Mouse (Mus musculus): ENCODE data around the gene Shisal1. TPM values are rescaled to one million over a fixed set of nuclear protein-coding genes. Genes with fewer than 3 reads are reported as not detected.

Gene Shisal1
- polyA plus RNA-seq (2015; fragmentation: Nextera tagmentation; extraction: Ambion mirVana) = 8.1 and 13.5 TPM in 2 replicates

DNA sequence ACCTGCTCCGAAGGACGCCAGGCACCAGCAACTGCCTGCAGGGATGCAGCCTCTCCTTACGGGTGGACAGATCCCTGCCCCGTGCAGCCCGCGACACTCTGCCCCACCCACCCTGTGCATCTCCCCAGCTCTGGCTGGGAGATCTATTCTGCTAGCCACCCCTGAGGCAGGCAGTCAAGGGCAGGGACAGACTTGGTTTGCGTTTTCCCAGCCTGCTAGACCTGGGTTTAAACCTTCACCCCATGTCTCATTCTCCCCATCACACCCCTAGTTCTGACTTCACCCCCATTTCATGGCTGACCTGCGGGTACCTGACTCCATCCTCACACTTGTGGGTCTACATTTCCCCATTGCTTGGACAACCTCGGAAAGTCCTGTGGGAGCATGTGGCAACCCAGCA, at the start of gene Shisal1:
Gene Shisal1 (minus strand): TSS at position 101 of the 400 bp plus-strand sequence.
- H3K9ac ChIP-seq (replicated peaks; ENCODE audit: low read depth, low read length) = peak within 1 kb of the TSS; percentile 72
- WGBS = 15% methylated on average over 9 of the region's 9 CpGs
- ATAC-seq = no peak

DNA sequence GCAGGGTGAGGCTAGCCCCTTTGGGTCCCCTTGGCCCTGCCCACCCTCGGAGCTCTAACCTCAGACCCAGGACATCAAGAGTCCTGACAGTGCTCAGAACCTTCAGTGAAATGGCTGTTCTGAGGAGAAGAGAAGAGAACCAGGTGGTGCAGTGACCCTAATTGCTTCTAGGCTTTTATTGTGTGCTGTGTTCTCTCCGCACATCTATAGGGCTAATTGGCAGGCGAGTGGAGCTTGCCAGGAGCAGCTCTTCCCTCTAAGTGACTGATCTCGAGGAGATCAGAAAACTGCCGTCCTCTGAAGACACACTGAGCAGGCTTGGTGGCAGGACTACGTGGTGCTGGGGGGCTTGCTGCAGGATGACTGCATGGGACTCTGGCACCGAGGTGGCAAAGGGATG, 43.6 kb upstream of the Shisal1 start:
- H3K9ac ChIP-seq (replicated peaks; ENCODE audit: low read depth, low read length) = no peak overlapping the region
- 0 out of 2 replicates have a peak, but pooled peaks cover 7% of the 10 kb centered on the region for H3K4me1 ChIP-seq (replicated peaks; ENCODE audit: control insufficient read depth, insufficient read depth, low read length)
- H3K4me2 ChIP-seq (ENCODE audit: low read length) = no peak overlapping the region
- no peaks in the 10 kb centered on the region for H3K36me3 ChIP-seq (ENCODE audit: control insufficient read depth, insufficient read depth)
- WGBS = 18% methylated on average over 7 of the region's 7 CpGs
- ATAC-seq = no peak
- no peak overlapping the region for H3K4me3 ChIP-seq (replicated peaks; ENCODE audit: low read length)
- H3K27ac ChIP-seq (ENCODE audit: low read length) = no peak overlapping the region
- no peaks in the 10 kb centered on the region for H3K27me3 ChIP-seq (replicated peaks; ENCODE audit: control insufficient read depth, insufficient read depth, low read length)
- H3K9me3 ChIP-seq (ENCODE audit: control insufficient read depth, low read length) = no peaks in the 10 kb centered on the region

More for the DNA sequence above, at the start of gene Shisal1:
- Histone ChIP-seq H3K27me3 (replicated peaks; ENCODE audit: control insufficient read depth, insufficient read depth, low read length) (no peaks in the 10 kb centered on the region), H3K4me1 (replicated peaks; ENCODE audit: control insufficient read depth, insufficient read depth, low read length) (peaks cover 31% of the 10 kb centered on the region), H3K4me2 (ENCODE audit: low read length) (peak within 1 kb of the TSS; percentile 89), H3K36me3 (ENCODE audit: control insufficient read depth, insufficient read depth) (no peaks in the 10 kb centered on the region), H3K9me3 (ENCODE audit: control insufficient read depth, low read length) (no peaks in the 10 kb centered on the region), H3K27ac (ENCODE audit: low read length) (peak within 1 kb of the TSS; percentile 24; the same call in 1 of the 2 replicates), H3K4me3 (replicated peaks; ENCODE audit: low read length) (peak within 1 kb of the TSS; percentile 64)

DNA sequence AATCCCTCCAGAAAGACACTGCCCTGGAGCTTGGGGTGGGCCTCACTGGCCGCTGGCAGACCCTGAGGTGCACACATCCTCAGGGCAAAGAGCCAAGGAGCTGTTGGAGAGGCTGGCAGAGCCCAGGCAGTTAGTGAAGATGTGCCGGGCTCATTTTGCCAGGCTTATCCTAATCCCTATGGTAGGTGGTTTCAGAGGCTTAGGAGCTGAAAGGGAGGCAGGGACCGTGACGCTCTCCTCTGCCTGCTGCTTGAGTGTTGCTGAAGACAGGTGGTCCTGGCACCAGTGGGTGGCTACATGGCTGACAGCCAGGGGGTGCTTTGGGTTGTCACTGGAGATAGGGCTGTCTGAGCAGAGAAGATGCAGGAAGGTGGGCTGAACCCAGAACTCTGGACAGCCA, 37.4 kb upstream of the Shisal1 start:
- no peaks in the 10 kb centered on the region for H3K36me3 ChIP-seq (ENCODE audit: control insufficient read depth, insufficient read depth)
- H3K27me3 ChIP-seq (replicated peaks; ENCODE audit: control insufficient read depth, insufficient read depth, low read length) = no peaks in the 10 kb centered on the region
- no peak overlapping the region for H3K27ac ChIP-seq (ENCODE audit: low read length)
- 25% methylated on average over 4 of the region's 4 CpGs for WGBS
- H3K4me1 ChIP-seq (replicated peaks; ENCODE audit: control insufficient read depth, insufficient read depth, low read length) = peaks cover 20% of the 10 kb centered on the region
- no peak overlapping the region for H3K4me3 ChIP-seq (replicated peaks; ENCODE audit: low read length)
- H3K4me2 ChIP-seq (ENCODE audit: low read length) = no peak overlapping the region
- no peak overlapping the region for H3K9ac ChIP-seq (replicated peaks; ENCODE audit: low read depth, low read length)
- H3K9me3 ChIP-seq (ENCODE audit: control insufficient read depth, low read length) = no peaks in the 10 kb centered on the region
- ATAC-seq = 0 out of 2 replicates have a peak, but pooled peaks have one; percentile 26

DNA sequence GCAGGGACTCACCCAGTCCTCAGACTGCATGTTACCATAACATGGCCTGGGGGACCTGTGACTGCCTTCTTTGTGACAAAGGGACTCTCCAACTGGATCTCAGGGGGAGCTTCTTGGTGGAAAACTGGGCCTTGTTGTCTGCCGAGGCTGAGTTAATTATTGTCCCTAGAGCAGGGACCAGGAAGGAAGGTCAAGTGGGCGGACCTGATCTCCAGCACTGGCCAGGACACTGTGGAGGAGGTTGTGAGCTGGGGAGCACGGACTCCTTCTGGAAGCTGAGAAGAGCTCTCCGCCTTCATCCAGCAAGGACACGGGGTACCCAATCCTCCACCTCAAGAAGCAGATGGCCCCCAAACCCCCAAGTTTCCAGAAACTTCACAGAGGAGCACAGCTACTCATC, 36.7 kb upstream of the Shisal1 start:
- Histone ChIP-seq H3K9me3 (ENCODE audit: control insufficient read depth, low read length) (no peaks in the 10 kb centered on the region), H3K36me3 (ENCODE audit: control insufficient read depth, insufficient read depth) (no peaks in the 10 kb centered on the region), H3K4me2 (ENCODE audit: low read length) (no peak overlapping the region), H3K4me3 (replicated peaks; ENCODE audit: low read length) (no peak overlapping the region), H3K27me3 (replicated peaks; ENCODE audit: control insufficient read depth, insufficient read depth, low read length) (no peaks in the 10 kb centered on the region), H3K4me1 (replicated peaks; ENCODE audit: control insufficient read depth, insufficient read depth, low read length) (peaks cover 20% of the 10 kb centered on the region), H3K9ac (replicated peaks; ENCODE audit: low read depth, low read length) (no peak overlapping the region), H3K27ac (ENCODE audit: low read length) (no peak overlapping the region)
- ATAC-seq = no peak
- 66% methylated on average over 5 of the region's 5 CpGs for WGBS

DNA sequence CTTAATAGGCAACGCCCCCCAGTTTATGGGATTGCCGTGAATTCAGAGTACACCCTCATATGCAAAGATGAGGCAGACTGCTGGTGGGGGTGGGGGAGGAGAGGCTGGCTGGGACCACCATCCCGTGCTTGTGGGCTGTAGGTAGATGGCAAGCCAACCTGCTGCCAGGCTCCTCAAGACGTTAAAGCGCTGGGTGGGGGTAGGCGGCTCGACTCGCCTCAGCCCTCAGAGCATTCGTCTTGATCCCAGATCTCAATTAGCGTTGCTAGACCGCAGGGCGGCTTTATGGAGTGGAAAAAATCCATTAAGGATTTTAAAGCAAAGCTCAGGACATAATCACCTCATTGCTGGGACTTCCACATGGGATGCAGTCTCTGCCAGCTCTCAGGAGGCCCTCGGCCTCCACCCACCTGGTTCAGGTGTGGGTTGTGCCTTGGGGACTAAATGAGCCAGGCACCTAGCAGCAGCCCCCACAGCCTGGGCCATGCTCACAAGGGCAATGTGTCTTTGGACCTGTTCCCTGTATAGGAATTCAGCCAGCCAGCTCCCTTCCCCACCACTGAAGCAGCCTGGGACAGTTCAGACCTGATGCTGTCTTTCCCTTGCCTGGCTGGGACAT, 34.5 kb upstream of the Shisal1 start:
- Histone ChIP-seq H3K4me2 (ENCODE audit: low read length) (no peak overlapping the region), H3K36me3 (ENCODE audit: control insufficient read depth, insufficient read depth) (no peaks in the 10 kb centered on the region), H3K27ac (ENCODE audit: low read length) (no peak overlapping the region), H3K27me3 (replicated peaks; ENCODE audit: control insufficient read depth, insufficient read depth, low read length) (no peaks in the 10 kb centered on the region), H3K9me3 (ENCODE audit: control insufficient read depth, low read length) (no peaks in the 10 kb centered on the region), H3K4me1 (replicated peaks; ENCODE audit: control insufficient read depth, insufficient read depth, low read length) (peaks cover 14% of the 10 kb centered on the region), H3K9ac (replicated peaks; ENCODE audit: low read depth, low read length) (no peak overlapping the region), H3K4me3 (replicated peaks; ENCODE audit: low read length) (no peak overlapping the region)
- ATAC-seq = no peak
- WGBS = 25% methylated on average over 13 of the region's 13 CpGs

DNA sequence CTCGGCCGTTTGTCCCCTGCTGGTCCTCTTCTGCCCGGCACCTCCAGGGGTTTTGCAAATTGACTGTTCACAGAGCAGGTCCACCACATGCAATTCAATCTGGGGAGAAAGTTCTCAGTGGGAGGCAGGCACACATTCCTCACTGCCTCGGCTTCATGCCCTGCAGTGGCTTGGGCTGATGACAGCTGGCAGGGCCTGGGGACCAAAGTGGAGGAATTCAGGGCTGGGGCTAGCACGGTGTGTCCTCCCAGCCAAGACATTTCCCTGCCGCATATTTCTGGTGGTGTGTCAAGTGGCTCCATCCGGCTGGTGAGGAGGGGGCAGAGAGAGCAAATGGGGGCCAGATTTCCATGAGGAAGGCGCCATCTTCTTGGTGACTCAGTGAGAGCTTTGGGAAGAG, 22.5 kb upstream of the Shisal1 start:
- no peak overlapping the region for H3K4me2 ChIP-seq (ENCODE audit: low read length)
- no peak overlapping the region for H3K4me3 ChIP-seq (replicated peaks; ENCODE audit: low read length)
- H3K4me1 ChIP-seq (replicated peaks; ENCODE audit: control insufficient read depth, insufficient read depth, low read length) = peaks cover 7% of the 10 kb centered on the region
- H3K27ac ChIP-seq (ENCODE audit: low read length) = no peak overlapping the region
- no peak overlapping the region for H3K9ac ChIP-seq (replicated peaks; ENCODE audit: low read depth, low read length)
- no peak for ATAC-seq
- 30% methylated on average over 8 of the region's 8 CpGs for WGBS
- no peaks in the 10 kb centered on the region for H3K27me3 ChIP-seq (replicated peaks; ENCODE audit: control insufficient read depth, insufficient read depth, low read length)
- H3K36me3 ChIP-seq (ENCODE audit: control insufficient read depth, insufficient read depth) = no peaks in the 10 kb centered on the region
- H3K9me3 ChIP-seq (ENCODE audit: control insufficient read depth, low read length) = no peaks in the 10 kb centered on the region

DNA sequence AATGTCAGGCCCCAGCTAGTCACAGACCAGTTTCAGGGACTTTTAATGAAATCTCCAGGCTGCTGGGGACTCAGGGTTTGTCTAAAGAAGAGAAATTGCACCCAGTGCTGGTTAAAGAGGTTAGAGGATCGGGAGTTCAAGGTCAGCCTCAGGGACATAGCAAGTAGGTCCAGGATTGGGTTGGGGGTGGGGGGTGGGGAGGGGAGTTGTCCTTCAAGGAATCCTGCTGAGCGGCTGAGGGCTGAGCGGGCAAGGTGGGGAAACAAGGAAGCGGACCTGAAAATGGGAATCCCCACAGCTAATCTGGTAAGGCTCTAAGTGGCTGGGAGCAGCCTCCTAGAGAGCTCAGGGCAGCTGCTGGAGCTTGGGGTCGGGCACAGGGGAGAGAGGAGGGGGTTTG, 20.9 kb upstream of the Shisal1 start:
- no peak overlapping the region for H3K27ac ChIP-seq (ENCODE audit: low read length)
- 57% methylated on average over 5 of the region's 5 CpGs for WGBS
- H3K36me3 ChIP-seq (ENCODE audit: control insufficient read depth, insufficient read depth) = no peaks in the 10 kb centered on the region
- no peak overlapping the region for H3K4me3 ChIP-seq (replicated peaks; ENCODE audit: low read length)
- peaks cover 7% of the 10 kb centered on the region for H3K4me1 ChIP-seq (replicated peaks; ENCODE audit: control insufficient read depth, insufficient read depth, low read length)
- no peak overlapping the region for H3K4me2 ChIP-seq (ENCODE audit: low read length)
- no peaks in the 10 kb centered on the region for H3K9me3 ChIP-seq (ENCODE audit: control insufficient read depth, low read length)
- no peak for ATAC-seq
- no peak overlapping the region for H3K9ac ChIP-seq (replicated peaks; ENCODE audit: low read depth, low read length)
- H3K27me3 ChIP-seq (replicated peaks; ENCODE audit: control insufficient read depth, insufficient read depth, low read length) = no peaks in the 10 kb centered on the region

DNA sequence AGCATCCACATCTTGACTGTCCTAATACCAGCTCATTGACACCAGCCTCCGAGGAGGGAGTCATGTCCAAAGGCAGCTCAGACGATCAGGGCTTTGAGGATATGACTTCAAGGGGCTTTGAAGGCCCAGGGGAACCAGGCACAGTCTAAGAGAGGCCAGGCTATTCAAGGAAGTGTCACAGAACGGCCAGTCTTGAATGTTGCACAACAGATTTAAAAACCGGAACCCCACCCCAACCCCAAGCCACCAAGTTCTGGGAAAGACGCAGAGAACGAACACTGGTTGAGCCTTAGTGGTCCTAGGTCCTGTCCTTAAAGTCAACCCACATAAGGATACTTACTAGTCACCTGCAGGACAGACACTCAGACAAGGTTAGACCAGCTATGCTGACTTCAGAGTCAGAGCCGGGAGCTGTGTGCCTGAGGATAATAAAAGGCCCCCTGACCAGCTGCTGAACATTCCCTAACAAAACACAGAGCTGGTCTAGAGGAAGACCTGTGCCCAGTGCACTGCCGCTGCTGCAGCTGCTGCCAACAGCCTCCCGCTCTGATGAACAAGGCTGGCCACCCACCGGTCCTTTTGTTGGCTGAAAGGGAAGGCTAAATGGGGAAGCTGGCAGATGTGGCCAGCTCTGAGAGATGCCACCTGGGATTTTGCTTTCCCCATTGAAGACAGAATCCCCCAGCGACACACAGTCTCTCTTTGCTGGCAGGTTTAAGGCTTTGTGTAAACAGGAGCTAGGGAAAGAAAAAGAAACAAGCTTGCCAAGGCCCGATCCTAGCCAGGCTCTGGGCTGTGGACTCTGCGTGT, 19.8 kb upstream of the Shisal1 start:
- H3K27ac ChIP-seq (ENCODE audit: low read length) = peak overlapping the region; percentile 16; the same call in 1 of the 2 replicates
- no peak overlapping the region for H3K9ac ChIP-seq (replicated peaks; ENCODE audit: low read depth, low read length)
- H3K9me3 ChIP-seq (ENCODE audit: control insufficient read depth, low read length) = no peaks in the 10 kb centered on the region
- peaks cover 7% of the 10 kb centered on the region for H3K4me1 ChIP-seq (replicated peaks; ENCODE audit: control insufficient read depth, insufficient read depth, low read length)
- H3K36me3 ChIP-seq (ENCODE audit: control insufficient read depth, insufficient read depth) = no peaks in the 10 kb centered on the region
- ATAC-seq = peak; percentile 38; the same call in 1 of the 2 replicates
- H3K4me2 ChIP-seq (ENCODE audit: low read length) = no peak overlapping the region
- WGBS = 34% methylated on average over 13 of the region's 13 CpGs
- H3K27me3 ChIP-seq (replicated peaks; ENCODE audit: control insufficient read depth, insufficient read depth, low read length) = no peaks in the 10 kb centered on the region
- no peak overlapping the region for H3K4me3 ChIP-seq (replicated peaks; ENCODE audit: low read length)

DNA sequence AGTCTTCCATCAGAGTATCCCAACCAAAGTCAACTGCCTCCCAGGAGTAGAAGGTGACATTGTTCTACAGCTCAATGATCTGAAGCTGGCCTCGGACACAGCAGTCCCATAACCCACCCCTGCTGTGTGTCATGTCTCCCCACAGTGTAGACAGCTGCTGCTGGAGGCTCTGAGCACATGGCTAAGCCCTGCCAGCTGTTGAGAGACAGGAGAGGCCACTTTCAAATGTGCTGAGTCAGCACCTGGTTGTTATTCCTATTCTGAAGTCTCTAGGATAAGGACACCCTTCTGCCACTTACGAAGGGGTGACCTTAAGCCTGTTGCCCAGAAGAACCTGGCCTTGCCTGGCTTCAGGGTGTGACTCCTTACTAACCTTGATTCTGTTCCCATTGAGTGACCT, 14.5 kb upstream of the Shisal1 start:
- Histone ChIP-seq H3K9me3 (ENCODE audit: control insufficient read depth, low read length) (0 out of 2 replicates have a peak, but pooled peaks cover 3% of the 10 kb centered on the region), H3K4me3 (replicated peaks; ENCODE audit: low read length) (no peak overlapping the region), H3K4me1 (replicated peaks; ENCODE audit: control insufficient read depth, insufficient read depth, low read length) (no peaks in the 10 kb centered on the region), H3K36me3 (ENCODE audit: control insufficient read depth, insufficient read depth) (no peaks in the 10 kb centered on the region), H3K4me2 (ENCODE audit: low read length) (no peak overlapping the region), H3K9ac (replicated peaks; ENCODE audit: low read depth, low read length) (no peak overlapping the region), H3K27me3 (replicated peaks; ENCODE audit: control insufficient read depth, insufficient read depth, low read length) (no peaks in the 10 kb centered on the region), H3K27ac (ENCODE audit: low read length) (no peak overlapping the region)
- WGBS = 95% methylated on average over 2 of the region's 2 CpGs
- ATAC-seq = no peak
